Mouse (Mus musculus): ENCODE measurements around the gene Mup5.
"Not testable (repeated sequence)": the region's sequence is repeated elsewhere in the genome, so short reads cannot be mapped to it uniquely, and the experiment has no call there.

- not testable (repeated sequence) for TF ChIP-seq CTCF, EP300 (IDR thresholded peaks at IDR 0.05; ENCODE audit: low read depth)
Observed at GRCm38 (mm10) chr4:61789699-61790098, 45.3 kb downstream of the Mup5 start.
